In genomic region chr8:120177318-120178123, GRCm38 (mm10) we compare ENCODE assay signal across 8 mouse cellular contexts. TPM values are rescaled to one million over a fixed set of nuclear protein-coding genes. Genes with fewer than 3 reads are reported as not detected.
A peak's percentile ranks its signal among the peaks of the same experiment; 100 is the strongest.
DNase-seq lines count a peak whose midpoint lies in the region; ATAC-seq lines count a peak whose summit lies in the region.

Fam92b (minus strand) TSS chr8:120177466.

- no peaks in the 10 kb centered on the region for H3K9me3 ChIP-seq in kidney, embryonic 16.5 days (ENCODE audit: low read length)
- no peaks in the 10 kb centered on the region for H3K9me3 ChIP-seq in heart, embryonic 15.5 days (replicated peaks)

- WGBS in kidney, embryonic 16.5 days: 0% methylated on average over 23 of the region's 26 CpGs
- WGBS in heart, embryonic 15.5 days: 2% methylated on average over 23 of the region's 26 CpGs

- H3K4me3 ChIP-seq in kidney, embryonic 16.5 days (ENCODE audit: low read length): peak within 1 kb of the TSS; percentile 13; the same call in 1 of the 2 replicates
- no peak within 1 kb of the TSS for H3K4me3 ChIP-seq in heart, embryonic 15.5 days

- peak; percentile 89 for ATAC-seq in kidney, embryonic 16.5 days (ENCODE audit: low FRiP score, low TSS enrichment)
- ATAC-seq in common myeloid progenitor, adult 5-6 weeks (replicated peaks; ENCODE audit: low read depth, poor library complexity, severe bottlenecking): peak; percentile 46
- peak; percentile 75 for ATAC-seq in heart, embryonic 15.5 days (replicated peaks; ENCODE audit: insufficient number of reproducible peaks, insufficient read depth, low FRiP score, low read depth)

- no peak within 1 kb of the TSS for H3K27ac ChIP-seq in kidney, embryonic 16.5 days (ENCODE audit: low read length)
- H3K27ac ChIP-seq in heart, embryonic 15.5 days: no peak within 1 kb of the TSS

- peak within 1 kb of the TSS; percentile 44 for H3K4me2 ChIP-seq in kidney, embryonic 16.5 days (replicated peaks; ENCODE audit: low read depth, low read length)
- peak within 1 kb of the TSS; percentile 47; the same call in 1 of the 2 replicates for H3K4me2 ChIP-seq in heart, embryonic 15.5 days

- H3K27me3 ChIP-seq in kidney, embryonic 16.5 days (ENCODE audit: insufficient read depth, low read length): peaks cover 12% of the 10 kb centered on the region; the same call in 1 of the 2 replicates
- peaks cover 40% of the 10 kb centered on the region for H3K27me3 ChIP-seq in heart, embryonic 15.5 days

- DNase-seq in kidney, adult 9 months: no peak
- DNase-seq in layer of hippocampus, postnatal 36 days: peak; percentile 49 to 73
- peak; percentile 48 for DNase-seq in lung, postnatal 36 days
- peak; percentile 84 to 87 for DNase-seq in right cerebral cortex, postnatal 10 days (ENCODE audit: low spot score in 2 of 2)
- DNase-seq in adipocyte (ENCODE audit: low spot score): no peak

- no peaks in the 10 kb centered on the region for H3K36me3 ChIP-seq in kidney, embryonic 16.5 days (ENCODE audit: insufficient read depth, low read length)
- H3K36me3 ChIP-seq in heart, embryonic 15.5 days: no peaks in the 10 kb centered on the region

- peaks cover 26% of the 10 kb centered on the region for H3K4me1 ChIP-seq in kidney, embryonic 16.5 days (ENCODE audit: insufficient read depth, low read length)
- peaks cover 24% of the 10 kb centered on the region for H3K4me1 ChIP-seq in heart, embryonic 15.5 days (replicated peaks)

- 0 out of 2 replicates have a peak within 1 kb of the TSS, but pooled peaks have one; percentile 25 for H3K9ac ChIP-seq in kidney, embryonic 16.5 days (replicated peaks; ENCODE audit: low read length)
- H3K9ac ChIP-seq in heart, embryonic 15.5 days: no peak within 1 kb of the TSS

RNA-seq across cellular contexts. Expression of gene Fam92b, which starts in this region (rescaled TPM):
- polyA plus RNA-seq in kidney, embryonic 16.5 days (2015; fragmentation: Nextera tagmentation; extraction: Ambion mirVana): 0.14 and 0.22 TPM in 2 replicates
- not detected in 2 replicates for total RNA-seq in common myeloid progenitor, adult 5-6 weeks (2017)
- 0.36 and 0.38 TPM in 2 replicates for polyA plus RNA-seq in heart, embryonic 15.5 days (2015; fragmentation: Nextera tagmentation; extraction: Ambion mirVana)
- under 1 TPM; 0.30 to 0.53 TPM for total RNA-seq in layer of hippocampus, postnatal 36 days (2021)

Comparison
In these comparisons a context has a peak if more than half of its experiments do, and no peak if none do; other contexts are left out.
1. Peak in ATAC-seq, H3K4me3 ChIP-seq, H3K9ac ChIP-seq and H3K4me2 ChIP-seq in kidney, embryonic 16.5 days; RNA of the gene not detected or under 1 TPM.
2. Peak in ATAC-seq in common myeloid progenitor, adult 5-6 weeks; RNA of the gene not detected or under 1 TPM.
3. Peak in ATAC-seq and H3K4me2 ChIP-seq in heart, embryonic 15.5 days; RNA of the gene not detected or under 1 TPM.
4. Peak in DNase-seq in layer of hippocampus, postnatal 36 days; RNA of the gene not detected or under 1 TPM.
5. DNase-seq: peak in lung, postnatal 36 days (single experiment) and right cerebral cortex, postnatal 10 days (2 of 2); none in kidney, adult 9 months (single experiment) and adipocyte (single experiment).
6. Peak in every context shown above with its lines, with median percentiles within 50 percentile points of each other: ATAC-seq.